Mouse (Mus musculus): ENCODE measurements around the gene Ptgr2.
"Not testable (repeated sequence)": the region's sequence is repeated elsewhere in the genome, so short reads cannot be mapped to it uniquely, and the experiment has no call there.

Gene Ptgr2

GRCm38 (mm10) chr12:84284885-84285592, at the start of gene Ptgr2:
Gene Ptgr2, plus strand, starts transcription at chr12:84285232.
- DNase-seq: peak; percentile 97

GRCm38 (mm10) chr12:84235577-84235976, 49.5 kb upstream of the Ptgr2 start:
- no peak for DNase-seq

DNA sequence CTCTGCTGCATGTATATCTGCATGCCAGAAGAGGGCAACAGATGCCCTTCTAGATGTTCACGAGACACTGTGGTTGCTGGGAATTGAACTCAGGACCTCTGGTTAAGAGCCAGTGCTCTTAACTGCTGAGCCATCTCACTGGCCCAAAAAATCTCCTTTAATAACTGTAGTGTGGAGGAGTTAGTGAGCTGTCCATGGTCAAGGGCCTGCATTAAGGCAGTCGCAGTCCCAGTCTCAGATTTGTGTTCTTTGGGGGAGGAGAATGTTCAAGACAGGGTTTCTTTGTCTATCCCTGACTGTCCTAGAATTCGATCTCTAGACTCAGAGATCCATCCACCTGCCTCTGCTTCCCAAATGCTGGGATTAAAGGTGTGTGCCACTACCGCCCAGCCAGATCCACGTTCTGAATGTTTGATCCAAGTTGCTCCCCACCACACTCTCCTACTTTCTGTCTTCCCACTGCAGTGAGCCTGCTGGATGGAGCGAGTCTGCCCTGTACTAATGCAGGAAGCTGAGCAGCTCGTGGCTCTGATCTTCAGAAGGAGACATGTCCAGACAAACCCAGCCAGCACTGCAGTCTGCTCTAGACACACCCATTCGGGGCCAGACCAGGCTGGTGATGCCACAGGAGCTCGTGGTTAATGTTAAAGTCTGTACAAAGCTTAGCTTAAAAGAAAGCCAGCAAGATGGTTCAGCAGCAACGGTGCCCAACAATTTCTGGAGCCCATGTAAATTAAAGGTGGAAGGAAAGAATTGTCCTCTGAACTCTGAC, 48.9 kb upstream of the Ptgr2 start:
- DNase-seq: peak; percentile 38

DNA sequence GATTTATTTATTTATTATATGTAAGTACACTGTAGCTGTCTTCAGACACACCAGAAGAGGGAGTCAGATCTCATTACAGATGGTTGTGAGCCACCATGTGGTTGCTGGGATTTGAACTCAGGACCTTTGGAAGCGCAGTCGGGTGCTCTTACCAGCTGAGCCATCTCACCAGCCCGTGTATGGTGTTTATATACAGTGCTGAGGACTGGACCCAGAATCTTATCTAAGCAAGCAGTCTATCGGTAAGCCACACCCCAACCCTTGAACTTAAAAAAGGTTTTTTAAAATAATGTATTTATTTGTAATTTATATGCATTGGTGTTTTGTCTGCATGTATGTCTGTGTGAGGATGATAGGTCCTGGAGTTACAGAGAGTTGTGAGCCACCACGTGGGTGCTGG, 48.0 kb upstream of the Ptgr2 start:
- not testable (repeated sequence) for DNase-seq

- DNase-seq: no peak
Measured at GRCm38 (mm10) chr12:84243076-84243770, 41.8 kb upstream of the Ptgr2 start.

DNA sequence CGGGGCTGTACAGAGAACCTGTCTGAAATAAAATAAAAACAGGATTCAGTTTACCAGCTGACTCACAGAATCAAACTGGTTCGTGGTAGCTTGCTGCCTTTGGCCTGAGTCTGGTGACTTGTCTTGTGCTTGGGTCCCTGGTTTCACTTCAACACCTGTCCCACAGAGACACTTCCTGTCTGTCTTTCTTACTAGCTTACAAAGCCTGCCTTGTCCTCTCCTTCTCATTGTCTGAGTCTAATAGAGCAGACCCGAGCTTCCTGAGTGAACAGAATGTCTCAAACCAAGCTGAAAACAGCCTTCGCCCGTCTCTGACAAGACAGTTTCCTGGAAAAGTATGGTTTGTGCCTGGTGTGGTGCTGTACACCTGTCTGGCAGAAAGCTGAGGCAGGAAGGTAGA, 39.3 kb upstream of the Ptgr2 start:
- DNase-seq: no peak

GRCm38 (mm10) chr12:84249217-84249616, 35.8 kb upstream of the Ptgr2 start:
- peak; percentile 66 for DNase-seq

- DNase-seq: no peak
Measured at GRCm38 (mm10) chr12:84252811-84253210, 32.2 kb upstream of the Ptgr2 start.

DNA sequence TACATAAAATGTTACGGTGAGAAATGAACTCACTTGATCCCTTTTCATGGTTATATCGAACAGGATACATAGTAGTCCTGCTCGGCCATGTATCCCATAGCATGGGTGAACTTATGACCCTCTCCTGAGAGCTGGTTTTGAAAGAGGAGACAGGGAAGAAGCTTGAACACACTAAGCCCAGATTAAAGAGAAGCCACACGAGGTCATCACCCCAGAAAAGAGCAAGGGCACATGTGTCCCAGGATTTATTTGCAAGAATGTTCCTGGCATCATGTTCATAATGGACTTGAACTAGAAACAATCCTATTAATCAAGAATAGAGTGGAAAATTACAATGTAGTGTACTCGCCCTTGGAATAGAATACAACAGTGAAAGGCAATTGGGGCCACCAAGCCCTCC, 30.1 kb upstream of the Ptgr2 start:
- DNase-seq: no peak

DNA sequence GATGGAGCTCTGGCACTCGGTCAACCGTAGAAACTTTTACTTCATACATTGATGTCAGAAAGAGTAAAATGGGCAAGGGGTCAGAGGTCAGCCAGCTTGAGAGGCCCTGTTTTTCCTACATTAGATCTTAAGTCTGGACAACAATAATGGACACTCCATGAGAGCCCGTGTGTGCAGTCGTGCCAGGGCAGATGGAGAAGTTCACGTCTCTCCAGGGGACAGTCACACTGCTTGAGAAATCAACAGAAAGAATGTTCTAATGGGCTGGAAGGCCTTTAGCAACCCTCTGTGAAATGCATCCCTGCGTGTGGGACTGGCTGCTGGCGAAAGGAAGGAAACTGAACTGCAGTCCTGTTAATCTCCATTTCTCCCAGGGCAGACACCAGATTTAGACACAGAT, 24.7 kb upstream of the Ptgr2 start:
- DNase-seq: no peak

- no peak for DNase-seq
Measured at GRCm38 (mm10) chr12:84267264-84267663, 17.8 kb upstream of the Ptgr2 start.

- DNase-seq: peak; percentile 51
Measured at GRCm38 (mm10) chr12:84273366-84273765, 11.7 kb upstream of the Ptgr2 start.

DNA sequence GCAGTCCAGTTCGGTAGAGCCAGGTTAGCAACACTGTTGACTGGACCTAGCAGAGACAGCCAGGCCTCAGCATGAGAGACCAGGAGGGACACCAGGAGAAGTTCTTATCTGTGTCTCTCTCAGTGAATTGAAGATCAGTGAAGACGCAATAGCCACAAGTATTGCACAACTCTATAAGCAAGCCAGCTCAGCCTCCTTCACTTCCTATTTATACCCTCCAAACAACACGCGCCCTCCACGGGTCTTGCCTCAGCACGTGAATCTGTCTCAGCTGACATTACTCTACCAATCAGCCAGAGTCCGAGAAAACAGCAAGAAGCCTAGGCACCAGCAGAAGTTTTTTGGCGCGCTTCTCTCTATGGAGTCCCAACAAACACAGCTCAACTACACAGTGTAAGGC, 9.7 kb upstream of the Ptgr2 start:
- DNase-seq: no peak

- DNase-seq: no peak
Measured at GRCm38 (mm10) chr12:84276288-84276687, 8.7 kb upstream of the Ptgr2 start.

- DNase-seq: no peak
Measured at GRCm38 (mm10) chr12:84276799-84277198, 8.2 kb upstream of the Ptgr2 start.

- DNase-seq: no peak
Measured at GRCm38 (mm10) chr12:84277832-84278231, 7.2 kb upstream of the Ptgr2 start.

GRCm38 (mm10) chr12:84278901-84279300, 6.1 kb upstream of the Ptgr2 start:
- peak; percentile 44 for DNase-seq

DNA sequence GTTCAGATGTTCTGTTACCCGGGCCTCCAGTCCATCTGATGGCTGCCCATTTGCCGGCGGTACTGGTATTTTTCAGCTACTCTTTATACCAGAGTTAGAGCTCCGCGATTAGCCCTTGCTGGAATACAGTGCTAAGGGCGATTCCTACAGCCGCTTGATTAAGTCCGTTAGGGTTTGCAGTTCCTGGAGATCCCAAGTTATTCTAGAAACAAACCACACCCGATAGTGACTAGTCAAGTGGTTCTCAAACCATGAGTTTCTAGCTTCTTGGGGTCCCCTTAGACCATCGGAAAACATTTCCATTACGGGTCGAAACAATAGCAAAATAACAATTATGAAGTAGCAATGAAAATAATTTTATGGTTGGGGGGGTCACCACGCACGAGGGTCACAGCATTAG, 641 bp upstream of the Ptgr2 start:
- no peak for DNase-seq

- peak; percentile 19 for DNase-seq
Measured at GRCm38 (mm10) chr12:84285593-84285968, 549 bp downstream of the Ptgr2 start.

DNA sequence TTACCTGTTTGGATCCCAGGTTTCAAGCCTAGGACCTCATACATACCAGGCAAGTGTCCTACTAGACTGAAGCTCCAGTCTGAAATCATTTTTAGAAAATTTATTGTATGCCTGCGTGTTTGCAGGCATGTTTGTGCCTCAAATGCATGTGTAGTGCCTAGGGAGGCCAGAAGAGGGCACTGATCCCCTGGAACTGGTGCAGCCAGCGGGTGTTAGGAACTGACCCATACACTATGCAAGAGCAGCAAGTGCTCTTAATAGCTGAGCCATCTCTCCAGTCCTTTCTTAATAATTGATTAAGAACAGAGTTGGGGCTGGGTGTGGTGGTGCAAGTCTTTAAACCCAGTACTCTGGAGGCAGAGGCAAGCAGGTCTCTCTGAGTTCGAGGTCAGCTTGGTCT, 3.4 kb downstream of the Ptgr2 start:
- DNase-seq: peak; percentile 69

DNA sequence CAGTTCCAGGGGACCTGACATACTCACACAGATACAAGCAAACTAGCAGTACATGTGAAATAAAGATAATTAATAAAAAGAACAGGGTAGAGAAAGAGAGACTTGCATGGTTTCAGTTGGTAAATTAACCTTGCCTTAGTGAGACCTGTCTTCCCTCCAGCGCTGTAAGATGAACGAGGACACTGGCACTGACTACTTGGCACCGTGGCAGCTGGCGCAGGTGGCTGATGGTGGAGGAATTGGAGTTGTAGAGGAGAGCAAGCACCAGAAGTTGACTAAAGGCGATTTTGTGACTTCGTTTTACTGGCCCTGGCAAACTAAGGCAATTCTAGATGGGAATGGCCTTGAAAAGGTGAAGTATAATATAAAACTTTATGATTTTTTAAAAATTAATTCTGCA, 12.8 kb downstream of the Ptgr2 start:
- DNase-seq: no peak

DNA sequence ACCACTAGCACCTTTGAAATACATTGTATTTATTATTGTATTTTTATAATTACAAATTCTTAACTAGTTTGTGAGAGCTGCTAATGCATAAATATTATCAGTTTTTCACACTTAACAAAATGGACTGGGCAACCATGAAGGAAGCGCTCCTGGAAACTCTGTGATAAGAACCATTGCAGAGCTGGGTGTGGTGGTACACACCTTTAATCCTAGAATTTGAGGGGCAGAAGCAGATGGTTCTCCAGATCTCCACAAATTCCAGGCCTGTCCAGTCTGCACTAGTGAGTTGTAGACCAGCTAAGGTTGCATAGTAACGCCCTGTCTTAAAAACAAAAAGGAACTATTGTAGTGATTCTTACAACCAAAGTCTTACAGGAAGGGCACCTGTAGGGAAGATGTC, 14.2 kb downstream of the Ptgr2 start:
- no peak for DNase-seq

DNA sequence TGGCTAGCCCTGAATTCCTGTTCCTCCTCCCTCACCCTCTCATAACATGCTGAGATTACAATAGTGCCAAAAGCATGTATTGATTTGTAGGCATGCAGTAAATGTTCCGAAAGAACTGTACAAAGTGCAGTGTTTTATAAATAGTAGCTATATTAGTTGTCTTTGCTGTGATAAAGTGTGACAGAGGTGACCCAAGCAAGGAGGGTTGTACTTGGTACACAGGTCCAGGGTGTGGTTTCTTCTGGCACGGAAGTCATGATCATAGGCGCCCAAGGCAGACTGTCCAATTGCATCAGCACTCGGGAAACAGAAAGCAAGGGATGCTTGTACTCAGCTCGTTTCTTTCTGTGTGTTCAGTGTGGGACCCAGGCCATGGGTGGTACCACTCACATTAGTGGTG, 19.1 kb downstream of the Ptgr2 start:
- DNase-seq: no peak

- no peak for DNase-seq
Measured at GRCm38 (mm10) chr12:84304554-84304953, 19.5 kb downstream of the Ptgr2 start.
